Mouse (Mus musculus): ENCODE results near the gene Stip1.
A peak's percentile ranks its signal among the peaks of the same experiment; 100 is the strongest.
"Not testable (repeated sequence)": the region's sequence is repeated elsewhere in the genome, so short reads cannot be mapped to it uniquely, and the experiment has no call there.

The Stip1 gene

DNA sequence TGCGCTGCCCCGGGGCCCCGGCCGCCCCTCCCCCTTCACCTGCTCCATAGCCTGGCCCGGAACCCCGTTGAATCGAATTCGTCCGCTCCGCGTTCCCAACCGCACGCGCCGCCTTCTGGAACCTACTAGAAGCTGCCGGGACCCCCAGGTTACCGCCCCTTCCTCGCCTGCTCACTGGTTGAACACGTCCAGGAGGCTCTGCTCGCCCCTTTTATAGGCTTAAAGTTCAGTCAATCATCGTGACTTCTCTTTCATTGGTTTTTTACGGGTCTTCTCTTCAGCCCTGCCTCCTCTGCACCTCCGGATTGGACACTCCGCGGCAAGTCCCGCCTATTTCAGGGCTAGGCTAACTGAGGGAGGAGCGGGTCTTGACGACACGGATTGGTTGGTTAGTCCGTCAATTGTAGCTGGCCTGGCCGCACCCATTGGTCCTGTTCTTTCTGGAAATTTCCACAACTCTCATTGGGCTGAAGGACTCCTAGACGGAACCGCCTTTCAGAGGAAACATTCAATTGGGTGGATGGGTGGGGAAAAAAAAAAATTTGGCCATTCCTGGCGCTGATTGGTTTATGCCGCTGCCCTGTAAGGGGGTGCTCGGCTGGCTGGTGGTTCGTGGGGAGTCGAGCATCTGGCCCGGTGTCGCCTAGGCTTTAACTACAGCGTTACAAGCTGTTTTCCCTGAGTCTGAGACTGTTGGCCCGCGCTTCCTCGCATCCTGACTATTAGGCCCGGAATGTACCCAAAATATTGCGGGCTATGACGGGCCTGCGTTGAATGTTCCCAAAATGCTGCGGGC is at the start of gene Stip1:
Gene Stip1, minus strand, starts transcription at position 127 of the 796 bp plus-strand sequence.
- peak; percentile 100 for DNase-seq (ENCODE audit: low read depth, low spot score)

DNA sequence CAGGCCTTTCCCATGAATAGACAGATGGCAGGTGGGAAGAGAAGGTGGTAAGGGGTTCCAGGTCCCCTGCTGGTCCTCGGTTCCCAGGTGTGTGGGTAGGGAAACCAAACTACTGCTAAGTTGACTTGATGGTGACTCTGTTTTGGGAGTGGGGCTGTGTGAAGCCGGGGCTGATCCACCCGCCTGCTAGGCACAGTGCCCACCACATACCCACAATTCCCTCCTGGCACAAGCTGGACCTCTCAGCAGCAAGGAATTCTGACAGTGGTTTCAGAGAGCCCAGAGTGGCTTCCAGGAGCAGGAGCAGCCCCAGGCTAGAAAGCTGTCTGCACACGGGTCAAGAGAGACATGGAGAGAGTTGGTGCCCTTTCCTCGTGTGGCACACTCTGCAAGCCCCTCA is 49.3 kb upstream of the Stip1 start:
- DNase-seq (ENCODE audit: low read depth, low spot score) = no peak

DNA sequence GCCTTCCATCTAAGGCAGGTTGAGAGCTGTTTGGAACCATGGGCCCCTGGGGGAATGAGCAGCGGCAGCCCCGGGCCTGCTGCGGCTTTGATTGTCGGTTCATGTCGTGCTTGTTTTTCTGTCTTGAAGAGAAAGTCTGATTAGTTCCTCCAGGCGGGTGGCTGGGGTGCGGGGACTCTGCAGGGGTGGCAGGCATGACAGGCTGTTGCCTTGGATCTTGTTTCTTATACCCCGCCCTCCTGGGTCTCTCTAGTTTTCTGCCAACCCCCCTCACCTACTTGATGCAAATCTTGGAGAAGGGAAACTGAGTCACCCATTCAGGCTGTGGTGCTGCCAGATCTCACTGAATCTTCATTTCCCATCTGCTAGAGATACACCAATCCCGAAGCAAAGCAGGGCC is 48.8 kb upstream of the Stip1 start:
- no peak for DNase-seq (ENCODE audit: low read depth, low spot score)

DNA sequence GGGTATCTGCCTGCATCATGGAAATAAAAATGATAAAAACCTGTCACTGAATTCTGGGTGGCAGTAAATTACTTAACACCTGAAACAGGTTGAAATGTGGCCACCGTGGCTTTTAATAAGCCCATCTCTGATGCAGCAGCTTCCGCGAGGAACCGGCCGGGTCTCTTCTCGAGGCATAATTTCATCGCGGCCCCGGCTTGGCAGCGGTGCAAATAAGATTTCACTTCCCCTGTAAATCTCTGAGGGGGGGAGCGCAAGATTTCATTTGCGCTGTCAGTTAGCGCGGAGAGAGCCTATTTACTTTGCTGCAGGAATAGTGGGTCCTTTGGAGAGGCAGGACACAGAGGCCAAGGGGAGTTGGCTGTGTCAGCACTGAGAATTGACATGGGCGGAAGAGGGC is 45.0 kb upstream of the Stip1 start:
- DNase-seq (ENCODE audit: low read depth, low spot score) = no peak

DNA sequence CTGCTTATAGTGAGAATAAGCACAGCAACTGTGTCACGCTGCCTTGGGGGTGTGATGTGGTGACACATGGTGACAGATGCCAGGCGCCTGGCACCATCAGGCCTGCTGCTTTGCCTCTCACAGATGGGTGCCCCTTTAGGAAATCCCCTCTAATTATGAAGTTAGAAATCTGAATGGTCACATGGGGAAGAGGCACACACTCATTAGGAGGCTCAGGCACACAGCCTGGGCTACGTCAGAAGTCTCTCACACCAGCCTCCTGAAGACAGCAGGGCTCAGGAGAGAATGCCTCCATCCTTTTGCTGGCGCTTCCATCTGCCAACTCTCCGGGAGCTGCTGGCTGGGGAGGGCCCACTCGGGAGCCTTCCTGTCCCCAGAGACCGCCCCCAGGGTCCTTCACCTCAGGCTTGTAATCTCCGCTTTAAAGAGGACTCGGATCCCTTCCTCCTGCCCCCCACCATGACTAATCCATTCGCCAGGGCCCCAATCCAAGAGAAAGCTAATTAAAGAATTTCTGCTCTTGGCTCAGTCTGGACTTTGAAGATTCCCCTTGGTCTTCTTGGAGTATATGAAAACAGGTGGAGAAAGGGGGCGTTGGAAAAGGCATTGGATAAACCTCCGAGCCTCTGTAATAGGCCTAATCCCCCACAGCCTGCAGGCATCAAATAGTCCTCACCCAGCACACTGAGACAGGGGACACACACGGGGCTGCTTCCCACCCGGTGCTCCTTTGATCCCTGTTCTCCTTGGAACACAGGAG is 43.4 kb upstream of the Stip1 start:
- DNase-seq (ENCODE audit: low read depth, low spot score) = no peak

DNA sequence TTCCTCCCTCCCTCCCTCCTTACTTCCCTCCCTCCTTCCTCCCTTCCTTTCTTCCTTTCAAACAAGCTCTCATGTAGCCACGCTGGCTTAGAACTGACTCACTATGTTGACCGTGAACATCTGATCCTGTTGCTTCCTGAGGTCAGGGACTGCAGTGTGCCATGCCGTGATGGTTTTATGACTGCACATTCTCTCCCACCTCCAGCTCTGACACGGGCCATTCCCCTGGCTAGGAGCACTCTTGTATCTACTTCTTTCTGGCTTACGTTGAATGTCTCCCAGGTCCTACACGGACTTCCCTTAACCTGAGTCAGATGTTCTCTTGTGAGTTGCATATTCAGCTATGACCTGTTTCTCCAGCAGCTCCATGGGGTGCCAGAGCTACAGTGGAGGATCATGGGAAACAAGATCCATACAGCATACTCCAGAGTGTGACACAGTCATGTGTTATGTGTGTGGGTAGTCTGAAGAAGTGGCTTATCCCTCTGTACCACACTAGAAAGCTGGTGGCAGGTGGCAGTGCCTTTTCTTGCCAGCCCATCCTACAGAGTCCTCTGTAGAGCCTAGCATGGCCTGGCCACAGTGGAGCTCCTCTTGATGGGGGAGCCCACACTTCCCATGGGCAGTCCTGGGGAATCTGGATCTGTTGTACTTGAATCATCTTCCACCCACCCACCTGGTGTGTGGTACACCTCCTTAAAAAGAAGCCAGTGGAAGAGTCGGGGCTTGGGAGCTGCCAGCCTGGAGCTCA is 41.9 kb upstream of the Stip1 start:
- no peak for DNase-seq (ENCODE audit: low read depth, low spot score)

DNA sequence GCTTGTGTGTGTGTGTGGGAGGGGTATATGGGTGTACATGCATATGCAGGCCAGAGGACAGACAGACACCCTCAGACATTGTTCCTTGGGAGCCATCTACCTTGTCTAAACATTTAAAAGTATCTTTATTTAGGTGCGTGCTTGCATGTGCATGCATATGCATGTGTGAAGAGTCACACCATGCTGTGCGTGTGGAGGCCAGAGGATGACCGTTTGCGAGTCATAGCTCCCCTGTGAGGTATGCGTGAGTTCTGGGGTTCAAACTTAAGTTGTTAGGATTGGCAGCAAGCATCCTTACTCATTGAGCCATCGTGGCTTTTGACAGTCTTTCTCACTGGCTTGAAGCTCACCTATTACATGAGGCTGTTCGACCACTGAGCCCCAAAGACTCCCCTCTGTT is 38.5 kb upstream of the Stip1 start:
- DNase-seq (ENCODE audit: low read depth, low spot score) = no peak

DNA sequence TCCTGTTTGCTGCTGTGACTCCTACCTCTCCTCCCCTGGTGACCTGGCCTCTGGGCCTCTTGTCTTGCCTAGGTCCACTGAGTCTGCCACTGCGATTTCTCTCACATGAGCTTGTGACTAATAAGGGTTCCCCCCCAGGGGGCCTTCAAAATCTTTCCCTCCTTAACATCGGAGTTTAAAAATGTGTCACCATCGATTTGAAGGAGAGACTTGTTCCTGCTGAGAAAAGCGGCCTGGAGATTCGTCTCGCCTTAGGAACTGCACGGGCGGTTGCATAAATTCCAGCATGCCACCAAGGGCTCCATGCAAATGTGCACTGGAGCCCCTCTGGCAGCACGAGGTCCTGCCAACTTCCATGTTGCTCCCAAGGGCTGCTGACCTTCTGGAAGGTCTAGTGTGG is 37.9 kb upstream of the Stip1 start:
- no peak for DNase-seq (ENCODE audit: low read depth, low spot score)

DNA sequence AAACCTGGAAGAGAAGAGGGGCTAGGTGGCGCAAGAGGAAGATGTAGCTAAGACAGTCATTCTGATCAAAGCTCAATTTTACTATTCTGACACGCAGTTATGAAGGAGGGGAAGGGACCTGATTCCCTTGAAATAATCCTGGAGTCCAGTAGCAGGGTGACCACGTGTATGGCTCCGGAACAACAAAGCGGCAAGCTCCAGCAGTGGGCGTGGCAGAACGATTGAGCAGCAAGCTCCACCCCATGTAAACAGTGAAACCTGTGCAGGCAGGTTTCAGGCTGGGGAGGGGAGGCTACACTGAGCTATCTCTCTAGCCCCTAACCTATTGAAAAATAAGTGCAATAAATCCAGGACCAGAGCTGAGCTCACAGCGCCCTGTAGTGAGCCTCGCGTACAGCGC is 35.6 kb upstream of the Stip1 start:
- DNase-seq (ENCODE audit: low read depth, low spot score) = not testable (repeated sequence)

DNA sequence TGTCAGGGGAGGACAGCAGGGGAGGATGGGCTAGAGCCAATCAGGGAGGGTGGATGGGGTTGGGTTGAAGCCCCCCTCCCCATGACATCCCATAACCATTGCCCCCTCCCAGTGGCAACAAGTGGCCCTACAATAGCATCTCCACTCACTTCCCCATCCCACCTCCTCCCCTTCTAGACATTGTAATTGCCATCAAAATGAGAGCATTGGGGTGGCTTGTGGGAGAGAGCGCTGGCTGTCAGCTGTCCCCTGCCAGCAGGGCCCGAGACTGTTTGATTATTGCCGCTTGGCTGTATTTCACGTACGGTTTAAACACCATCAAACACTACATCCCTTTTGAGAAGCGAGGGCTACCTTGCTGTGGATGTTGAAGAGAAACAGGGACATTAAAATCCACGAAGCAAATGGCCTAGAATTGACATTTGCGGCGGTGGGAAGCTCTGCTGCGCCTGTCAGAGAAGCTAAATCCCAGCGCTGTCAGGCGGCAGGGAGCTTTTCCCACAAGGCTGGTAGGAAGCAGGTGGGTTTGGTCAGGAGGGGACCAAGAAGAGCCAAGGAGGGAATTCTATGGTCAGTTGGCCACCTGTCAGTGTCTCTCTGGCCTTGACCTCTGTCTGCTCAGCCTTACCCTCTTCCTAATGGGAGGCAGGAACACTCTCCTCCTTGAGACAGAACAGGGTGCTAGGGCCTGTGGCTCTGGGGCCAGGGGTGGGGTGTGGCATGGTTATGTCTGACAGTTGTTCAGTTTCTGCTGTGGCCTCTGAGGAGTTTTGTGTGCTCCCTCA is 34.4 kb upstream of the Stip1 start:
- DNase-seq (ENCODE audit: low read depth, low spot score) = no peak

DNA sequence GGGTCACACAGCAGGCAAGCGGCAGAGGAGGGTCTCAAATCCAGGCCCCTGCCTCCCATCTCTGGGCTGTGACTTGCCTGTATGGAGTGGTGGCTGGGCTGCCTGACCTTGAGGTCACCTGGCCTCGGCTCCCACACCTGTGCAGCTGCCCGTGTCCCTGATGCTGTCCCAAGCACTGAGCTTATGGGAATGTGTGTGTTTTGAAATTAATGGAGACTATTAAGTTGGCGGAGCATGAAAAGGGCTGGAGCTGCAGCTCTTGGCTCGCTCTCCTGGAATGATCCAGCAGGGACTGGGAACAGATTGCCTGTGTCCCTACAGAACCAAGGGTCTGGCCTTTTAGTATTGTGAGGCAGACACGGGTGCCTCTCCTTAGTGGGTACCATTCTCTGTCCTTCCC is 32.5 kb upstream of the Stip1 start:
- no peak for DNase-seq (ENCODE audit: low read depth, low spot score)

DNA sequence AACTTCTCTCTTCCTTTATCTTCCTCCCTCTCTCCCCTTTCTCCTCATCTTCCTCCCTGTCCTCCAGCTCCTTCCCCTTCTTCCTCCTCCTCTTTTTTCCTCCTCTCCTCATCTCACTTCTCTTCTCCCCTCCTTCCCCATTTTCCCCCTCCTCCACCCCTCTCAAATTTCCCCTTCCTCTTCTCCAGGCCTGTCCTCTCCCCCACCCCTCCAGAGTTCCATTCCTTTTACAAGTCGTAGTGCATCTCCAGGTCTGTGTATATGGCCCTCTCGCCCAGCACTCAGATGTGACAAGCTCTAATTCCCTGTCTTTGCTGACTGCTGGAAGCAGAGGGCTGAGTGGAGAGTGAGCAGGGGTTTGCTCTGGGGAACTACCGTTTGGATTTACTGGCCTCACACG is 31.0 kb upstream of the Stip1 start:
- no peak for DNase-seq (ENCODE audit: low read depth, low spot score)

DNA sequence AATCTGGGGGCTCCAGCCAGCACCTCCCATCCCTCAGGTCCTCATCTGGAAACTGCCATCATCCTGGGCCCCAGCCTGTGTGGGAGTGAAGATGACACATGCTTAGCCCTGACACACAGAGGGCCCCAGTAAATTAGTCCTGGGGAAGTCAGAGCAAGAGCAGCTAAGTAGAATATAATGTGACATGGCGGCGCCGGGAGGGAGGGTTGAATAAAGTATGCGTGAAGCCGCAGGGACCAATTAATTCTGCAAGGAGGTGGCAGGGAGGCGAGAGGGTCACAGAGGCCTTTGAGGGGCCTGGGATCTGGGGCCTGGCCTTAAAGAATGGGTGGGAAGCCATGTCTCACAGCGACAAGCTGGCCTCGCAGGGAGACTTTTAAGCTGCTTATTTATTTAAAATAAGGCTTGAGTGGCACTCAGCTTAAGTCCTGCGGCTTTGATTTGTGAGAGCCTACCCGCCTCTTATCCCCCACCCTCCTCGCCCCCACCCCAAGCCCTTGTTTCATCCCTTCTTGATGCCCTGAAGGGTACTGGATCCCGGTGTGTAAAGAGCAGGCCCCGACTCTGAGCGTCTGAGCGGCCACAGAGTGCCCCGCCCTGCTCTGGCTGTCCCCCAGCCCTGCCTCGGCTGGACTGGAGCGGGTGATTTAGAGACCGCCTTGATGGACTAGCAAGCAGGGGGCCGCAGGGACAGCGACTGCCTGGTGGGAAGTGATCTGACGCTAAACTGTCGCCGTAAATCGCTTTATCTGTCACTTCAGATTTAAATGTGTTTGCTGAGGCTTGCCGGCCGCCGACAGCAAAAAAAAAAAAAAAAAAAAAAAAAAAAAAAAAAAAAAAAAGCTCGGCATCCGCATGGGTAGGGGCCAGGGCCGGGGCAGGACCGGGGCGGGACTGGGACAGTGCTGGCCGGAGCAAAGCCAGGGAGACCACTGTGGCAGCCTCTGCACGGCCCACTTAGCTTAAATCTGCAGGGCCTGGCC is 30.3 kb upstream of the Stip1 start:
- no peak for DNase-seq (ENCODE audit: low read depth, low spot score)

DNA sequence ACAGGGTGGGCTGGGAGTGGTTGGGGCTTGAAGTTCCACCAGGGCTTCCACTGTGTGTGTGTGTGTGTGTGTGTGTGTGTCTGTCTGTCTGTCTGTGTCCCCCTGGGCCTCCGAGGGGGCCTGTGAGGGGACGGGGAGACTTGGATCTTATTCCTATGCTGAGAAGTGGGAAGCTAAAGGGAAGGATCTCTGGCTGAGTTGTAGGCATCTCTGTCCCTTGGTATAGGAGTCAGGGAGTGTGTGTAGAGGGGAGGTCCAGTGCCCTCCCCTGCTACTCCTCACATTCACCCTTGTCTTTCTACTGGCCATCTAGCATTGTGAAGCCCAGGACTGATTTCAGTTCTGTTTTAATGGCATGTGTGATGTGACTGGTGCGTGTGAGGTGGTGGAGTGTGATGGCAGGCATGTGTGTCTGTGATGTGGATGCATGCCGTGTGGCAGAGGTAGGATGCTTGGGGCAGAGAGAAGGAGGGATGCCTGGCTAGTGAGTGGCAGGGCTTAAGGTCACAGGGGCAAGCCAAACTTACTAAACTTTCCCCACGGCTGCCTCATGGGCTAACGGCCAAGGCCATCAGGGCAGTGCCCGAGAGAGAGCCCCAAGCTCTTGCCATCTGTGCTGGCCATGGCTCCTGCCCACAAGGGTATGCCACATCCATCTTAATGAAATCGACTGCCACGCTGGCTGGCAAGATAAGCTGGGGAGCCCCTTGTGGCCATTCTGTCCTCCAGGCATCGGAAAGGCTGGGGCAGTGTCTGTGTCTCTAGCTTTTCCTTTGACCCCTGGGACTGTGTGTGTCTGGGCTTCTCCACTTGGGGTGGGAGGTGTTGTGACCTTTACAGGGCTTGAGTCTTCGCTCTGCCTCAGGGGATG is 29.1 kb upstream of the Stip1 start:
- DNase-seq (ENCODE audit: low read depth, low spot score) = no peak

DNA sequence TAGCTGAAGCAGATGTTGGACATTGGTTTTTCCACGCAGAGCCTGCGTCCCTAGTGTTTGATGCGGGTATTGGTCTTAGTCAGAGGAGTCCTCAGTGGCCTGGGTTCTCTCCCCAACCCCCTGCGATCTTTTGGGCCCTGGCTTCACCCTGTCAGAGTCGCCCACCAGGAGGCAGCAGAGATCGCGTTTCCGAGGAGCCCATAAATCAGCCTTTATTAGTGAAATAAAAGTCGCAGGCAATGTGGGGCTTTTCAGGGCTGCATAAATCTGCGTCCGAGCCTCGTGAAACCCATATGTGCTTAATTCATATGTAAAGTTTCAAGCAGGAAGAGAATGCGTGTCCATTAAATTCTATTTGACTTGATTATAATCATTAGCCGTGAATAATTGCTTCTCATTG is 28.4 kb upstream of the Stip1 start:
- DNase-seq (ENCODE audit: low read depth, low spot score) = no peak

DNA sequence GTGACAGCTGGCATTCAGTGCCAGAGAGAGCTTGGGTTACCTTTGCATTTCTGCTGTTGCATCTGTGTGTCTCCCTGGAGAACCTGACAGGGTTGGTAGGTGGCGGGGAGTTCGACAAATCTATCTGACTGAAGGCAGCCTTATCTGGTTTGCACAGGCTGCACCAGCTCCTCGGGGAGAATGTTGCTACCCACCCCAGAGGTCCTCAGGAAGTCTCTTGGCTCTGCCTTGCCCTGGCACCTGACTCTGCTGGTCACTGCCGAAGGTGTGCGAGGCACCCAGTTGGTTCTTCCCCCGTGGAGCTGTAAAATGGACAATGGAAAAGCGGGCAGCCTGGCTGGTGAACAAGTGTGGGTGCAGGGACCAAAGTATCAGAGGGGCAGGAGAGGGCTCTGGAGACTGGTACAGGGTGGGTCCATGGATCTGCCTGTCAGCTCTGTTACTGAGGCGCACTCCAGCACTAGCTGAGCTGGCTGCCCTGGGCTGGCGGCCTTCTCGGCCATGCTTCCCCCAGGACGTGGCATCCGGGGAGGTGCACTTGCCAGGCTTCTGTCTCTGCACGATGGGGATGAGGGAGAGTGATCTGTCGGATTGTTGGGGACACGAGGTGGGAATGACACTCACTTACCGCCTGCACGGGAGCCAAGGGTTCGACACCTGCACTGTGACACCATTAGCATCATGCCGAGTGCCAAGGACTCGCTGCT is 27.7 kb upstream of the Stip1 start:
- DNase-seq (ENCODE audit: low read depth, low spot score) = no peak

DNA sequence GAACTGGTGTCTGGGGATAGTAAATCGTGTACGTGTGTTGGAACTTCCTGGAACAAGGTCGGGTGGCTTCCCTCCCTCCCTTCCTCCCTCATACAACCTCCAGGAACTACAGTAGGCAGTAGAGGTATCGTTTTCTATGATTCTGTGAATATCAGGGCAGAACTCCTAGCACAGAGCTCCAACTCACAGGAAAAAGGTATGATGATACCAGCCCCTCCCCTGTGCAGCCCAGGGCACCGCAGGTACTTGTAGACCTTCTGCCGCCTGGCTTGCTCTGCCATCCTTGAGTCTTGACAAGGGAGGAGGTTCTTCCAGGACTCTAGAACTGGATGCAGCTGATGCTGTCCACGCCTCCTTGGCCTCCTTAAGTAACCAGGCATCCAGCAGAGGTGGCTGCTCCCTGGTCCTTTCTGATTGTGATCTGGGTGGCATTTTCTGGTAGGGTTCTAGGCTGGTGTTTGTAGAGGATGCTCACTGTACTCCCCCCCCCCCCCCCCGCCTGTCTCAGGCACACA is 27.1 kb upstream of the Stip1 start:
- DNase-seq (ENCODE audit: low read depth, low spot score) = no peak

DNA sequence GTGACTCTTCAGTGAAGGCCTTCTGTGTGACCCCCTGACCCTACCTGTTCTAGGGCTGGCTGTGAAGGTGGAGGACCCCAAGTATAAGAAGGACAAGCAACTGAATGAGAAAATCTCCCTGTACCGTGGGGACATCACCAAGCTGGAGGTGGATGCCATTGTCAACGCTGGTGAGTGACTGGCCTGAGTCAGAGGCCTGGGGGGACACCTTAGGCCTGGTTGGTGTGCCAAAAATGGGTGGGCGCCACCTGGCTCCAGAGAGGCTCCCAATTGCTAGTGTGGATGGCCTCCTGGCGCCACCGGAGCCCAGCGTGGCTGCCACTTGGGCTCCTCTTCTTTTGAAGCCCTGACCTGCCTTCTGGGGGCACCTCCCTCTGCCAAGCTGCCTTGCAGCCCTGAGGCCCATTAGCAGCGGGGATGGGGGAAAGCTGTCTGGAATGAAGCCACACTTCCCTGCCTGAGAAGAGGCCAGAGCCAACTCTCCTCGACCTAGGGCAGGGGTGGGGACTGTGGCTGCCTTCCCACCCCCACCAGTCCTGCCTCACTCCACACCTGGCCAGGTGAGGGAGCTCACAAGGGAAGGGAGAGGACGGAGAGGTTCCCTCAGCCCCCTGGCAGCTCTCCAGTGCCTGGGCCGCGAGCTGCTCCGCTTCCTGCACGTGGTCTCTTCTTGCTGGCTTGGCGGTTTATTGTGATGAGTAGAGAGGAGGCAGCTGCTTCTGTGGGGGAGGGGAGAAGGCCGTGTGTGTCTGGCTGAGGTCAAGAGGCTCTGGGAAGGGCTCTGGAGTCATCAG is 26.5 kb upstream of the Stip1 start:
- no peak for DNase-seq (ENCODE audit: low read depth, low spot score)
